Mouse (Mus musculus) brain, embryonic 14.5 days (tissue): ENCODE data around the gene Myom3.

Experiments
- CTCF ChIP-seq: fragments of 200-500 bp; IDR thresholded peaks from 2 replicates; pipeline ENCODE4 v1.5.1; 2012; ENCODE audit warnings: inconsistent platforms, mild to moderate bottlenecking, moderate library complexity, borderline replicate concordance; ENCODE audit not compliant: insufficient read depth, insufficient read length; ENCODE audit errors: extremely low read depth
- POLR2A ChIP-seq: fragments of 200-500 bp; IDR thresholded peaks from 2 replicates; pipeline ENCODE4 v1.6.1; 2012; ENCODE audit warnings: mild to moderate bottlenecking, inconsistent platforms, borderline replicate concordance; ENCODE audit not compliant: poor library complexity, insufficient read depth, insufficient read length, severe bottlenecking; ENCODE audit errors: extremely low read depth

DNA sequence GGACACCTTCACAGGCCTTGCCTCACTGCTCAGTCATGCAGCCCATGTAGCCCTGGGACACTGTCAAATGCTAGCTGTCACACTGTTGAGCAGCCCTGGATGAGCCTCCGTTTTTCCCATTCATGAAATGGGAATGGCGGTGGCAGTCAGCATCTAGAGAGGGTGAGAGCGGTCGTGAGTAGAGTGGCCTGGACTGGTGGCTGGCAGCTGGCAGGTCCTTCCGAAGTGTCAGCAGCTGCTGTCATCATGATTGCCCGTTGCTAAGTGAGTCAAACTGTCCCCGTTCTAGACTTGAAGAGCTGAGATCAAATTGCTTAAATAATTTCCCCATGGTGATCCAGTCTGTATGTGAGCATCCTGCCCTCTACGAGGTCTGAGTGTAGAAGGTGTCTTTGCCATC, 28.6 kb upstream of the Myom3 start:
- TF ChIP-seq POLR2A, result no peak
- no peak for TF ChIP-seq CTCF
